Mouse (Mus musculus): ENCODE measurements around the gene Fam241a.

Gene Fam241a

DNA sequence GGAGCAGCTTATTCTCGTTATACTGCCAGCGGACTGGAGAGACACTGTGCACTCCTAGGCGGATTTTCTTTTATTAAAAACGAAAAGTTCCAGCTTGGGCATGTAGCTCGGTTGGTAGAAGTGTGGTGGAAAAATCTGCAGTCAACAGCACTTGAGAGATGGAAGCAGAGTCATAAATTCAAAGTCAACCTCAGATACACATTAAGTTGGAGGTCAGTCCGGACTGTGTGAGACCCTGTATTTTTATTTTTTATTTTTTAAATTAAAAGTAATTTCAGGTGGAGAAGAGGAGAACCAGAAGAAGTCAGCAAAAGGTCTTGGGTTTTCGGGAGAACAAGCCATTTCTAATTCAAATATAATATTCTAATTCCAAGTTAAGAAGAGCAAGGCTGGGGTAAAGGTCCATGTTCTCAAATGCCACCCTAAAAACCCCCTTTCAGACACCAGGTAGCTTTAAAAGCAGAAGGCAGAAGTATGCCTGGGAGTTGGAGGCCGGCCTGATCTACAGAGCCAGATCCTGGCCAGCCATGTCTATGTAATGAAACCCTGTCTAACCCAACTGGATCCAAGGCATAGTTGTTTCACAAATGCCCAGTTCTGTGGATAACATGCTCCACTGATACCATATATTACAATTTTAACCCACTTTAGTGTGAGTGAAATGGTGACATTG lies 58.0 kb downstream of the Fam241a start:
- no peak for ATAC-seq (ENCODE audit: insufficient number of reproducible peaks, low FRiP score, low TSS enrichment)

DNA sequence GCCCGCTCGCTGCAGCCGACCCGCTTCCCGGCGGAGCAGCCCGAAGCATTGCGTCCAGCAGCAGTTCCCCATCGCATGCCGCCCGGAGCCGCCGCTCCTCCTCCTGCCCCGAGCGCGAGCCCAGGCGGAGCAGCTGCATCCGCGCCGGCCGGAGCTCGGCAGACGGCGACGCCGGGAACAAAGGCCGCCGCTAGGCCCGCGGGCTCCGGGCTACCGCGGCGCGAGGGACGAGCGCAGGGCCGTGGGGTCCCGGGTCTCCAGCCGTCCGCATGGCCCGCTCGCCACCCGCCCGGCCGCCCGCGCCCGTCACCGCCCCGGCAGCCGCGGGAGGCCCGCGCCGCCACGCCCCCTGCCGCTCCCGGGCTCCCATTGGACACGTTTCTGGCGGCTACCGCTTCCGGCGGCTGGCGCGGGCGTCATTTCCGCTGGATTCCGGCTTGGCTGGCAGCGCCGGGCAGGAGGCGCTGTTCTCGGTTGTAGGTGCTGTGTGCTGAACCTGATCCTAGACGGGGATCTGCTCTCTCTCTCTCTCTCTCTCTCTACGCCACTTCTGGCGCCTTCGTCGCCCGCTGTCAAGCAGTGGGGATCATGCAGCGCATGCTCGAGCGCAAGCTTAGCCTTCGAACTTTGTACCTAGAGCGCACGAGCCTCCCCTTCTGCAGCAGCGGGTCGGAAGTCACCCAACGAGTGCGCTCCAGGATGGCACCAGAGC lies 58.8 kb downstream of the Fam241a start, which contains the start of gene Ap1ar:
TSS of gene Ap1ar (minus strand) at position 370 of the 712 bp plus-strand sequence.
- ATAC-seq (ENCODE audit: insufficient number of reproducible peaks, low FRiP score, low TSS enrichment): peak; percentile 98

DNA sequence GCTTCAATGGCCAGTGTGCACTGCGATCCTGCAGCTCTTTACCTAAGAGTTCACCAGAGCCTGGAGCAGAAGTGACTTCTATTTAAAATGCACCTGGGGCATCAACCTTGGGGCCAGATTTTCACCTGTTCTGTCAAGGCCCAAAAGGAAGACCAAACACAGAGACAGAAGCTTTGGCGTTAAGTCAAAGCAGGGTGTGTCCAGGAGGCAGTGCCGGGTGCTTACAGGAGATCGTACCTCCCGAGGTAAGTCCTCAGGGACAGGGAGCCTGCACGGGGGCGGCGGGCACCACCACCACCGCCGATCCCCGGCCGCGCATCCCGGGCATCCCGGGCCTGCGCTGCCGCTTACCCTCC lies 59.3 kb downstream of the Fam241a start:
- peak; percentile 42 for ATAC-seq (ENCODE audit: insufficient number of reproducible peaks, low FRiP score, low TSS enrichment)

DNA sequence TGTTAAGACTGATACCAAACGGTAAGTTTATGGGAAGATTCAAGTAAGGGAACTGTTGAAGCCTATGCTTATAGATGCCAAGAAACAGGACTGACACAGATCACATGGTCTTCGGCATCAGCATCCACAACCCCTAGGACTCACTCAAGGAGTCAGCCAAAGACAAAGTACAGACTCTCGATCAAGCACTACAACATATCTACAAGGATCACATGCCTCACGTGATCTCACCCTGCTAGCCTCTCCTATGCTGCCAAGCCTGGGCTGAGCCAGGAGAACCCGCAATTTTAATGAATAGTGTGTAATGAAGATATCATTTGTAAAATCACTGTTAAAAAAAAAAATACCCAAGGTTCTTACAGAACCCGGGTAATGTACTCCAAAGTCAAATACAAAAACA lies 60.5 kb downstream of the Fam241a start:
- ATAC-seq (ENCODE audit: insufficient number of reproducible peaks, low FRiP score, low TSS enrichment): no peak

DNA sequence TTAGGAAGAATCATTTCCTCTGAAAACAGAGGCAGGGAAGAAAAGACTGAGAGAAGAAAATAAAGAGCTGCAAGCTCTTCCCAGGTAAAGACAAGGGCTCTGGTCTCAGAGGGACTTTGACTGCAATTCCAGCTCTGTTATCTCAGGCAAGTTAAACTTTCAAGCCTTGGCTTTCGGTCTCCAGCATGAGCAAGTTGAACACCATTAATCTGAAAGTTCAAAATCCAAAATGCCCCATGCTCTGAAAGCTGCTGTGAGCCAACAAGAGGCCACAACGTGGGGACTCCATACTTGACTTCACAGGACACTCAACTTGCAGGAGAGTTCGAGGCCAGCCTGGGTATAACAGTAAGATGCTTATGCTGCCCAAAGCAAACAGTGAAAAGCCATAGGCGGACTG lies 62.1 kb downstream of the Fam241a start:
- no peak for ATAC-seq (ENCODE audit: insufficient number of reproducible peaks, low FRiP score, low TSS enrichment)

DNA sequence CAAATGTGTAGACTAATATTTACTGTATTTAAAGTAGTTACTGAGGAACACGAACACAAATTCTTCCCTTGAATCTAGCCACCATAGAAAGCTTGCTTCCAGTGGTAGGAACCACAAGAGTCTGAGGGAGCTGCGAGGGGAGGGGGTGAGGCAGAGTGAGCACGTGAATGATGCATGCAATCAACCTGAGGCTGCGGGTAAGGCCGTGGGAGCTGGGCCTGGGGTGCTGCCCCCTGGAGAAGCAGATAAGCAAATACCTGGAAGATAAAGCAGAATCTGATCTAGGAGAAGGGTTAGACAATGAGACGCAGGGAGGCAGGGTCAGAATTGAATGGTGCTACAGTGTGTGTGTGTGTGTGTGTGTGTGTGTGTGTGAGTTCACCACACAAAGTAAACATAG lies 65.0 kb downstream of the Fam241a start:
- no peak for ATAC-seq (ENCODE audit: insufficient number of reproducible peaks, low FRiP score, low TSS enrichment)

DNA sequence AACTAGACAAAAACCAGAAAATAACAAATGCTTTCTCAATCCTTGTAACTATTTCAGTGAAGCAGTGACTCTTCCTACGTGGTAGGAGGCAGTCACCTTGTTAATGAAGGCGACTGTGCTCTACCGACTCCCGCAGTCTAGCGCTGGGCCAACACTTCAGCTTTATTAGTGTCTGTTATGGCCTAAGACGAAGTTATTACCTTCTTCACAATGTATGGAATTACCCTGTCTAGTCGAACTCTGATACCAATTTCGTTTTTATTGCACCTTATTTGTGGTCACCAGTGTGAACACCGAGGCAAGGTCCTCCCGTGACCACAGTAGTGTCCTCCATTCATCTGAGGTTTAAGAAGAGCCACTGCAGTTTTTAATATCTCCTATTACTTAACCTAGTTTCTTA lies 65.9 kb downstream of the Fam241a start:
- ATAC-seq (ENCODE audit: insufficient number of reproducible peaks, low FRiP score, low TSS enrichment): no peak

DNA sequence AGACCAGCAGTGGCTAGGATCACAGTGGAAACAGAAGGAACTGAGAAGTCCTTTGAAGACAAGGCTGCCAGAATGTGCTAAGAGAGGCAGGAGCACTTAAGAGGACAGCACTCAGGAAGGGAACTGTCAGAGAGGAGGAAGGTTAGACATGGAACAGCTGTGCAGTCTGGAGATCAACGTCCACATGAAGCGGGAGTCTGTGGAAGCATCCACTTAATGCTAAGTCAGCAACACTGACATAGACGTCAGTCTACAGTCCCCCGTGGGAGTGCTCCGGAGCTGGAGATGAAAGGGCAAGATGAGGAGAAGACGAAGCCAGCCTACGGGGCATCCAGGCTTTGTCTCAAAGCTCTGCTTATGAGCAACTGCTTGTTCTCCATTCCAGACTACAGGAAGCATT lies 69.0 kb downstream of the Fam241a start:
- no peak for ATAC-seq (ENCODE audit: insufficient number of reproducible peaks, low FRiP score, low TSS enrichment)

DNA sequence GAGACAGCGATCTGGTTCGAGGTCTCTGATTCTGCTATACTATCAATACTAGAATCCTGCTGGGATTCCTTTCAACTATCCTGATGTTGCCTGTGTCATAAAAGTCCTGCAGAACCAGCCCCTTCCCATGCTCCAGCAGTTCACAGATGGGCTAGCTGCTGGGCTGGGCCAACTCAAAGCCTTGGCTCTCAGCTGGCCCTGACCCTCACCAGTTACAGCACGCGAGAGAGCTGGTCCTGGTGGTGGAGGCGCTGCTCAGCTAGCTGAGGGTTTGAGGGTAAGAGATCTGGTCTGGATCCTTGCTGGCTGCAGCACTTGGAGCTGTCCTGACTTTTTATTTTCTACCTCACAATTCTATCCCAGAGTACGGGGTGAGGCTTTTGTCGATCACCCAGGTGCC lies 69.6 kb downstream of the Fam241a start:
- ATAC-seq (ENCODE audit: insufficient number of reproducible peaks, low FRiP score, low TSS enrichment): no peak

DNA sequence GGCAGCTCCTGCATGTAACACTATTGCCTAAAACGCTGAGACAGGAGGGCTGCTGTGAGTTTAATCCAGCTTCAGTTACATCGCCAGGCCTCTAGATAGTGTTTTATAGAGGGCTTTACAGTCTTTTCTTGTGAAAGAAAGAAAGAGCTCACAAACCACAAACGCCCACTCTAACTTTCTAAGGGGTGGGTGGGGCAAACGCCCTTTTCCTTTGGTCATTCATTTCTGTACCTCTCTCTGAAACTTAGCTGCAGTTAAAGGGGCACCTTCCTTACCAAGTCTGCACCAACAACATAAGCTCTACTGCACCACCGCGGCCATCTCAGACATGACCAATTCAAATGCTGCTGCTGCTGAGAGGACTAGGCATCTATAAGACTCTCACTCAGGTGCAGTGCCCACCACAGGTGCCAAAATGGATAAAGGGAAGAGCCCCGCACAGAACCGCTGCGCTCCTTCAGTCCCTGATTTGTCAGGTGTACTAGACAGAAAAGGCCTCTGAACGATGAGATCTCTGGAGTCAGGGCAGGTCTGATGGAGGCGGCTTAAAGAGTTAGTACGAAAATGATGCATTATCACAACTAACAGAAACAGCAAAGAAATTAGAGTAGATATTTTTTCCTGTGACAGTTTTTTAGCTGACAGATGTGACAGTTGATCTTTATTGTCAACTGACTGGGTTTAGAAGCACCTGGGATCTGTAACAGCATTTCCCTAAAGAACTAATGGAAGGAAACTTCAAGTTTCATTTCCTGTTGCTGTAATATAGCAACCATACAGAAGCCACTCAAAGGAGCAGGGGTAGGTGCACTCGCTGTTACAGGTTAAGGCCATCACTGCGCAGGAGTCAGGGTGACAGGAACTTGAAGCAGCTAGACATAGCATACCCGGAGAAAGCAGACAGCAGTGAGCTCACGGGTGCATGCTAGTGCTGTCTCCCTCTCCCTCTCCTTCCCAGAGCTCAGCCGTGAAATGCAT lies 71.9 kb downstream of the Fam241a start:
- no peak for ATAC-seq (ENCODE audit: insufficient number of reproducible peaks, low FRiP score, low TSS enrichment)

DNA sequence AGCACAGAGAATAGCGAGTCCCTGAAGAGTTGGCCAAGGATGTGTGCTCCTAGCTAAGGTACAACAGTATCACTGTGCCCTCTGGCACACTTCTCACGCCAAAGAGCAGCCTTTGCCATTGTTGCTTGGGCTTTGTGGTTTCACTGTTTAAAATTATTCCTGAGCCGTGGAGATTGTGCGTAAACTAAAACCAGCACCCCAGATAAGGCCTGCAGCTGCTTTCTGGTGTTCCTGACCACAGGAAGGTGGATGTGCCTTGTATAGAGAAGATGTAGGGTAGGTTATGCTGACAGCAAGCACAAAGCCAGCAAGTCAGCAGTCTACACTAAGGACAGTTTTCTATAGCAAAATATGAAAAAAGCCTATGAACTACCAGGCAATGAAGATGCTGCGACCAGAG lies 74.9 kb downstream of the Fam241a start:
- ATAC-seq (ENCODE audit: insufficient number of reproducible peaks, low FRiP score, low TSS enrichment): no peak

DNA sequence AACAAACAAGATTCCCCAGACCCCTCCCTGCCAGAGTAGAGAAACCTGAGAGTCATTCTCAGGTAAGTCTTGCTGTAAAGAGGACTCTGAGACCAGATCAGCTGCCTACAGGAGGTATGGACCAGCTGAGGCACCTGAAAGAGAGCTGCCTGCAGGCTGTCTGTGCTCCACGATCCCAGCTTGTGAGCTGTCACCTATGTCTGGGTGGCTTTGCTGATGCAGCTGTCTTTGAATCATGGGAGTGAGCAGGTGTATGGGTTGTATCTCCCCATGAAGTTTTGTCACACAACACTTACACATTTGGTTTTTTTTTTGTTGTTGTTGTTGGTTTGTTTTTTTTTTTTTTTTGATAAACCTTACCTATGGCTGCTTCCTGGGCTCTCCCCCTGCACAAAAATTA lies 75.7 kb downstream of the Fam241a start:
- ATAC-seq (ENCODE audit: insufficient number of reproducible peaks, low FRiP score, low TSS enrichment): no peak
